Mouse (Mus musculus): ENCODE results near the gene Peg10. TPM values are rescaled to one million over a fixed set of nuclear protein-coding genes. Genes with fewer than 3 reads are reported as not detected.

Gene Peg10
- polyA plus RNA-seq (2014; fragmentation: Nextera tagmentation; extraction: Ambion mirVana) = 38.9 and 40.0 TPM in 2 replicates

- Histone ChIP-seq H3K4me3 (ENCODE audit: low read depth, low read length) (peak within 1 kb of the TSS; percentile 40), H3K27me3 (ENCODE audit: control insufficient read depth, insufficient read depth, low read length) (no peaks in the 10 kb centered on the region), H3K9me3 (ENCODE audit: control insufficient read depth, low read length) (peaks cover 5% of the 10 kb centered on the region; the same call in 1 of the 2 replicates), H3K9ac (ENCODE audit: low read length) (peak within 1 kb of the TSS; percentile 66), H3K27ac (replicated peaks; ENCODE audit: low read depth, low read length) (peak within 1 kb of the TSS; percentile 78), H3K36me3 (ENCODE audit: control insufficient read depth, insufficient read depth, low read length) (no peaks in the 10 kb centered on the region), H3K4me1 (ENCODE audit: control insufficient read depth, insufficient read depth, low read length) (peaks cover 7% of the 10 kb centered on the region), H3K4me2 (ENCODE audit: low read depth, severe bottlenecking) (peak within 1 kb of the TSS; percentile 44)
- ATAC-seq (ENCODE audit: insufficient number of reproducible peaks, low FRiP score, low TSS enrichment, low read depth) (peak; percentile 53), DNase-seq (ENCODE audit: low spot score) (peak; percentile 90)
- WGBS = 52% methylated on average over 38 of the region's 38 CpGs
Observed at GRCm38 (mm10) chr6:4746696-4747439, at the start of gene Peg10, which contains the start of gene Sgce. Gene Peg10 (plus strand): TSS chr6:4747306. Gene Sgce (minus strand): TSS chr6:4747207.

- ATAC-seq (ENCODE audit: insufficient number of reproducible peaks, low FRiP score, low TSS enrichment, low read depth) (no peak), DNase-seq (ENCODE audit: low spot score) (no peak)
- WGBS = 80% methylated on average over 8 of the region's 8 CpGs
- H3K27me3 ChIP-seq (ENCODE audit: control insufficient read depth, insufficient read depth, low read length) = no peaks in the 10 kb centered on the region
- no peak overlapping the region for H3K9ac ChIP-seq (ENCODE audit: low read length)
- H3K36me3 ChIP-seq (ENCODE audit: control insufficient read depth, insufficient read depth, low read length) = 0 out of 2 replicates have a peak, but pooled peaks cover 2% of the 10 kb centered on the region
- no peak overlapping the region for H3K4me2 ChIP-seq (ENCODE audit: low read depth, severe bottlenecking)
- no peak overlapping the region for H3K27ac ChIP-seq (replicated peaks; ENCODE audit: low read depth, low read length)
- H3K4me1 ChIP-seq (ENCODE audit: control insufficient read depth, insufficient read depth, low read length) = no peaks in the 10 kb centered on the region
- no peak overlapping the region for H3K4me3 ChIP-seq (ENCODE audit: low read depth, low read length)
- H3K9me3 ChIP-seq (ENCODE audit: control insufficient read depth, low read length) = no peaks in the 10 kb centered on the region
Observed at GRCm38 (mm10) chr6:4701641-4702040, 45.5 kb upstream of the Peg10 start.

DNA sequence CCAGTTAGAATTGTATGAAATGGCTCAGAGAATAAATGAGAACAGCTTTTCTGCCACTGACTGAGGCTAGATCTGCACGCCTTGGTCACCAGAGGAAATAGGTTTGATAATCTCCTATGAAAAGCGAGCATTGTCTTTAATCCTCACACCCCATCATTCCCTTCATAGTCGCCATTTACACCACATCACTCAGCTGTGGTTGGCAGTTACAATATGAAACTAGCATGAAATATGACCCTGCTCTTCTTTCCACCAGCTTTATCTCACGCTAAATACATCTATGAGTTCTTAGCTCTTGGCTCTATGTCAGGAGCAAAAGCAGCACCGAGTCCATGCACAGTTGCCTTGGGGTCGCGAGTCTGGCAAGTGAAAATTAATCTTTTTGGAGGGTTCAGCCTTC lies 43.2 kb upstream of the Peg10 start:
- no peak for ATAC-seq (ENCODE audit: insufficient number of reproducible peaks, low FRiP score, low TSS enrichment, low read depth)
- 77% methylated on average over 7 of the region's 7 CpGs for WGBS
- H3K9ac ChIP-seq (ENCODE audit: low read length) = no peak overlapping the region

GRCm38 (mm10) chr6:4706415-4706814 lies 40.7 kb upstream of the Peg10 start:
- Histone ChIP-seq H3K9ac (ENCODE audit: low read length) (no peak overlapping the region), H3K27me3 (ENCODE audit: control insufficient read depth, insufficient read depth, low read length) (no peaks in the 10 kb centered on the region), H3K4me1 (ENCODE audit: control insufficient read depth, insufficient read depth, low read length) (no peaks in the 10 kb centered on the region), H3K4me3 (ENCODE audit: low read depth, low read length) (no peak overlapping the region), H3K9me3 (ENCODE audit: control insufficient read depth, low read length) (no peaks in the 10 kb centered on the region), H3K4me2 (ENCODE audit: low read depth, severe bottlenecking) (no peak overlapping the region), H3K27ac (replicated peaks; ENCODE audit: low read depth, low read length) (no peak overlapping the region), H3K36me3 (ENCODE audit: control insufficient read depth, insufficient read depth, low read length) (no peaks in the 10 kb centered on the region)
- WGBS = 60% methylated on average over 5 of the region's 5 CpGs
- ATAC-seq (ENCODE audit: insufficient number of reproducible peaks, low FRiP score, low TSS enrichment, low read depth) (no peak), DNase-seq (ENCODE audit: low spot score) (peak; percentile 20)

More for the DNA sequence above, 43.2 kb upstream of the Peg10 start:
- Histone ChIP-seq H3K4me3 (ENCODE audit: low read depth, low read length) (no peak overlapping the region), H3K4me2 (ENCODE audit: low read depth, severe bottlenecking) (no peak overlapping the region), H3K9me3 (ENCODE audit: control insufficient read depth, low read length) (no peaks in the 10 kb centered on the region), H3K27me3 (ENCODE audit: control insufficient read depth, insufficient read depth, low read length) (no peaks in the 10 kb centered on the region), H3K27ac (replicated peaks; ENCODE audit: low read depth, low read length) (no peak overlapping the region), H3K36me3 (ENCODE audit: control insufficient read depth, insufficient read depth, low read length) (0 out of 2 replicates have a peak, but pooled peaks cover 2% of the 10 kb centered on the region), H3K4me1 (ENCODE audit: control insufficient read depth, insufficient read depth, low read length) (no peaks in the 10 kb centered on the region)
- DNase-seq (ENCODE audit: low spot score) = peak; percentile 13

DNA sequence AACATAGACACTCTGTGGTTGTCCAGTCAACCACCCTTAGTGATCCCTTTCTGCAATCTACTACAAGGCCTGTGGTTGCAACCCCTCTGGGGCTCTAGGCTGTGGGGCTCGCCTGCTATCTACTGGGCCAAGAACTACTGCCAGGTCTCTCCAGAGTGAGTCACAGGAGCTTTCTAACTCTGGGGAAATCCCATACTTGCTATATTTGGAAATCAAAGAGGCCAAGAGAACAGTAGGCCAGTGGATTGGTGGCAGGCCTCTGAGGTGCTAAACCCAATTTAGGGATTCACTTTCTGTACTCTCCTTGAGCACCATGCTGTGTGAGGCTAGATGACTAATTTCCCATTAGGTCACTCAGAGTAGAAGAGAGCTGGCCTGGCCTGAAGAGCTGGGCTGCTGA lies 38.1 kb upstream of the Peg10 start:
- ATAC-seq (ENCODE audit: insufficient number of reproducible peaks, low FRiP score, low TSS enrichment, low read depth) = no peak
- 84% methylated on average over 1 of the region's 1 CpGs for WGBS

DNA sequence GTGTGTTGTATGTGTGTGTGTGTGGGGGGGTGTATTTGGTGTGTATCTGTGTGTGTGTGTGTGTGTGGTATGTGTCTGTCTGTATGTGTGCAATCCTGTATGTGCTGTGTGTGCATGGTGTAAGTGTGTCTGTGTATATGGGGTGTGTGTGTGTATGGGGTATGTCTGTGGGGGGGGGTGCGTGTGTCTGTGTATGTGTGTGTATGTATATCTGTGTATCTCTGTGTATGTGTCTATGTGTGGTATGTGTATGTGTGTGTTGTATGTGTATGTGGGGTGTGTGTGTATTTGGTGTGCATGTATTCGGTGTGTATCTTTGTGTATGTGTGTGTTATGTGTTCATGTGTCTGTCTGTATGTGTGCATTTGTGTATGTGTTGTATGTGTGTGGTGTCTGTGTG lies 30.9 kb upstream of the Peg10 start:
- no peaks in the 10 kb centered on the region for H3K36me3 ChIP-seq (ENCODE audit: control insufficient read depth, insufficient read depth, low read length)
- no peaks in the 10 kb centered on the region for H3K27me3 ChIP-seq (ENCODE audit: control insufficient read depth, insufficient read depth, low read length)
- H3K4me3 ChIP-seq (ENCODE audit: low read depth, low read length) = no peak overlapping the region
- no peak overlapping the region for H3K9ac ChIP-seq (ENCODE audit: low read length)
- no peaks in the 10 kb centered on the region for H3K9me3 ChIP-seq (ENCODE audit: control insufficient read depth, low read length)
- WGBS = 94% methylated on average over 2 of the region's 2 CpGs
- H3K4me1 ChIP-seq (ENCODE audit: control insufficient read depth, insufficient read depth, low read length) = no peaks in the 10 kb centered on the region
- DNase-seq (ENCODE audit: low spot score) (no peak), ATAC-seq (ENCODE audit: insufficient number of reproducible peaks, low FRiP score, low TSS enrichment, low read depth) (no peak)
- H3K4me2 ChIP-seq (ENCODE audit: low read depth, severe bottlenecking) = no peak overlapping the region
- no peak overlapping the region for H3K27ac ChIP-seq (replicated peaks; ENCODE audit: low read depth, low read length)

More for the DNA sequence above, 38.1 kb upstream of the Peg10 start:
- Histone ChIP-seq H3K9ac (ENCODE audit: low read length) (no peak overlapping the region), H3K9me3 (ENCODE audit: control insufficient read depth, low read length) (no peaks in the 10 kb centered on the region), H3K4me2 (ENCODE audit: low read depth, severe bottlenecking) (no peak overlapping the region), H3K27me3 (ENCODE audit: control insufficient read depth, insufficient read depth, low read length) (no peaks in the 10 kb centered on the region), H3K4me1 (ENCODE audit: control insufficient read depth, insufficient read depth, low read length) (no peaks in the 10 kb centered on the region), H3K27ac (replicated peaks; ENCODE audit: low read depth, low read length) (no peak overlapping the region), H3K36me3 (ENCODE audit: control insufficient read depth, insufficient read depth, low read length) (no peaks in the 10 kb centered on the region), H3K4me3 (ENCODE audit: low read depth, low read length) (no peak overlapping the region)
- DNase-seq (ENCODE audit: low spot score) = peak; percentile 17

DNA sequence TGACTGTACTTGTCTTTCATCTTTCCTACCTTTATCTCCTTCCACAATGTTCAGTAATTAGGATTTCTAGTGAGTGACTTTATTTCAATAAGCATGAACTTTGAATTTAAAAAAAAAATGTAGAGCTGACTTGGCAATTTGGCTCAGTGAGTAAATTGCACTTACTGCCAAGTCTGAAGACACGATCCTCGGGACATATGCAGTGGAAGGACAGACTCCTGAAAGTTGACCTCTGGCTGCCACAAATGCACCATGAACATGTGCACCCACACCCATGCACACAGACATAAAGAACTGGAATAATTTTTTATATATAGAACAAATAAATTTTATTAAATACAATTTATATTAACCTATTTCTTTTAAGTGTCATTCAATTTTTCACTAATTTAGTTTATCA lies 29.8 kb upstream of the Peg10 start:
- ATAC-seq (ENCODE audit: insufficient number of reproducible peaks, low FRiP score, low TSS enrichment, low read depth) (no peak), DNase-seq (ENCODE audit: low spot score) (no peak)
- no peak overlapping the region for H3K27ac ChIP-seq (replicated peaks; ENCODE audit: low read depth, low read length)
- WGBS = 82% methylated on average over 2 of the region's 2 CpGs
- no peak overlapping the region for H3K9ac ChIP-seq (ENCODE audit: low read length)
- H3K36me3 ChIP-seq (ENCODE audit: control insufficient read depth, insufficient read depth, low read length) = no peaks in the 10 kb centered on the region
- no peaks in the 10 kb centered on the region for H3K4me1 ChIP-seq (ENCODE audit: control insufficient read depth, insufficient read depth, low read length)
- no peak overlapping the region for H3K4me2 ChIP-seq (ENCODE audit: low read depth, severe bottlenecking)
- no peaks in the 10 kb centered on the region for H3K27me3 ChIP-seq (ENCODE audit: control insufficient read depth, insufficient read depth, low read length)
- H3K9me3 ChIP-seq (ENCODE audit: control insufficient read depth, low read length) = no peaks in the 10 kb centered on the region
- no peak overlapping the region for H3K4me3 ChIP-seq (ENCODE audit: low read depth, low read length)

DNA sequence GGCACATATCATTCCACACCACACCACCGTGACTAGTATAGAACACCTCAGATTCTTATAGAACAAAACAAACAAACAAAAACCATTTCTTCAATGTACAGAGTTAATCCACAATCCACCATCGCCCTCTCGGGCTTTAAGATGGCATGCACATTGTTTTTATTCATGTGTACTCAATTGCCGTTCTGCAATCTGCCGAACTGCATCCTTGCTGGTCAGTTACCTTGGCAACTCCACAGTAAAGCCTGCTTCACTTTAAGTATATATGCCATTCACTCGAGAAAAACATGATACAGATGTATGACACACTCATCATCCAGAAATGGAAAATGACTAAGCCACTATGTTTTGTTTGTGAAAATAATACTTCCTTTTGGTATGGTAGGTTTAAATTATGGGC lies 25.0 kb upstream of the Peg10 start:
- Histone ChIP-seq H3K27me3 (ENCODE audit: control insufficient read depth, insufficient read depth, low read length) (no peaks in the 10 kb centered on the region), H3K27ac (replicated peaks; ENCODE audit: low read depth, low read length) (no peak overlapping the region), H3K9me3 (ENCODE audit: control insufficient read depth, low read length) (no peaks in the 10 kb centered on the region), H3K4me2 (ENCODE audit: low read depth, severe bottlenecking) (no peak overlapping the region), H3K36me3 (ENCODE audit: control insufficient read depth, insufficient read depth, low read length) (no peaks in the 10 kb centered on the region), H3K9ac (ENCODE audit: low read length) (no peak overlapping the region), H3K4me1 (ENCODE audit: control insufficient read depth, insufficient read depth, low read length) (peaks cover 15% of the 10 kb centered on the region), H3K4me3 (ENCODE audit: low read depth, low read length) (no peak overlapping the region)
- 76% methylated on average over 6 of the region's 6 CpGs for WGBS
- ATAC-seq (ENCODE audit: insufficient number of reproducible peaks, low FRiP score, low TSS enrichment, low read depth) (no peak), DNase-seq (ENCODE audit: low spot score) (peak; percentile 14)

All from limb, embryonic 11.5 days (tissue).